Mouse (Mus musculus) G1E (cell line): ENCODE results near the gene Coa6. TPM values are rescaled to one million over a fixed set of nuclear protein-coding genes. Genes with fewer than 3 reads are reported as not detected.
"Not testable (repeated sequence)": the region's sequence is repeated elsewhere in the genome, so short reads cannot be mapped to it uniquely, and the experiment has no call there.

Experiments used
- ATAC-seq: 2 replicates; pipeline ENCODE4 v1.8.0; 2016; ENCODE audit warnings: mild to moderate bottlenecking; ENCODE audit not compliant: insufficient number of reproducible peaks, poor library complexity, low FRiP score, severe bottlenecking; ENCODE audit errors: extremely low read depth
- DNase-seq: peaks from one replicate; pipeline ENCODE4 v3.0.0; 2012; ENCODE audit warnings: low spot score
- H3K27me3 ChIP-seq: 2 replicates; pipeline ENCODE4 v1.6.1; 2012; ENCODE audit warnings: mild to moderate bottlenecking, low read length, inconsistent platforms; ENCODE audit not compliant: insufficient read depth
- H3K36me3 ChIP-seq: replicated peaks from 2 replicates; pipeline ENCODE3; 2012; ENCODE audit warnings: mild to moderate bottlenecking, inconsistent platforms
- H3K4me1 ChIP-seq: 2 replicates; pipeline ENCODE4 v1.6.1; 2012; ENCODE audit warnings: low read depth, low read length, inconsistent platforms, mixed read lengths; ENCODE audit not compliant: insufficient read depth
- H3K4me3 ChIP-seq: 2 replicates; pipeline ENCODE4 v1.5.1; 2012; ENCODE audit warnings: low read depth, mild to moderate bottlenecking, inconsistent platforms, low read length, moderate library complexity, mixed read lengths
- H3K9me3 ChIP-seq: replicated peaks from 2 replicates; pipeline ENCODE4 v1.6.1; 2012; ENCODE audit warnings: inconsistent platforms
- CTCF ChIP-seq: IDR thresholded peaks from 2 replicates; pipeline ENCODE4 v1.5.1; 2012; ENCODE audit warnings: low read depth, low read length, inconsistent platforms, mixed read lengths
- GATA1 ChIP-seq: IDR thresholded peaks from 2 replicates; pipeline ENCODE4 v1.6.1; 2012; ENCODE audit warnings: borderline replicate concordance, low read length, inconsistent platforms, mixed read lengths
- GATA2 ChIP-seq: IDR thresholded peaks from 2 replicates; pipeline ENCODE4 v1.6.1; 2012; ENCODE audit warnings: low read depth, low read length, inconsistent platforms, borderline replicate concordance
- POLR2AphosphoS5 ChIP-seq: IDR thresholded peaks from 2 replicates; pipeline ENCODE4 v1.6.1; 2012; ENCODE audit warnings: low read depth, low read length, inconsistent platforms; ENCODE audit not compliant: insufficient replicate concordance
- TAL1 ChIP-seq: conservative IDR thresholded peaks from 2 replicates; pipeline ENCODE4 v1.6.1; 2012; ENCODE audit warnings: low read depth, low read length, inconsistent platforms, mixed read lengths
- polyA plus RNA-seq: library from polyadenylated mRNA; stranded (reverse); fragments of >175 nt; gene quantifications from 2 replicates; pipeline ENCODE4 v1.2.3, GENCODE M21; 2012
- total RNA-seq, 2 experiments: library from RNA; stranded (forward) in 1 of 2; stranded (reverse) in 1 of 2; fragments of 200-1000 nt in 1 of 2; fragments of >200 nt in 1 of 2; fragmentation: Nextera tagmentation in 1 of 2; gene quantifications; 2 replicates each; pipeline ENCODE4 v1.2.3; 2014 to 2017

The Coa6 gene
- total and polyA plus RNA-seq, 3 experiments, result 21.3 to 81.2 (median 44.1) TPM

GRCm38 (mm10) chr8:126391541-126391940 is 30.8 kb upstream of the Coa6 start:
- Histone ChIP-seq H3K36me3 (no peaks in the 10 kb centered on the region), H3K4me1 (no peaks in the 10 kb centered on the region), H3K9me3 (peaks cover 19% of the 10 kb centered on the region), H3K4me3 (no peak overlapping the region), H3K27me3 (no peaks in the 10 kb centered on the region)
- ATAC-seq, result no peak
- no peak for DNase-seq
- no peak for TF ChIP-seq CTCF
- no peak for TF ChIP-seq TAL1
- TF ChIP-seq GATA2, result no peak
- TF ChIP-seq GATA1, result no peak
- TF ChIP-seq POLR2AphosphoS5, result no peak

- Histone ChIP-seq H3K27me3 (no peaks in the 10 kb centered on the region), H3K4me1 (no peaks in the 10 kb centered on the region), H3K36me3 (no peaks in the 10 kb centered on the region), H3K4me3 (no peak overlapping the region), H3K9me3 (peaks cover 11% of the 10 kb centered on the region)
- TF ChIP-seq GATA1 (no peak), CTCF (no peak), GATA2 (no peak), TAL1 (no peak), POLR2AphosphoS5 (no peak)
- DNase-seq, result no peak
- ATAC-seq, result no peak
These were observed 26.9 kb upstream of the Coa6 start for GRCm38 (mm10) chr8:126395386-126395785.

GRCm38 (mm10) chr8:126395917-126396316 is 26.4 kb upstream of the Coa6 start:
- Histone ChIP-seq H3K4me3 (no peak overlapping the region), H3K36me3 (no peaks in the 10 kb centered on the region), H3K27me3 (no peaks in the 10 kb centered on the region), H3K4me1 (no peaks in the 10 kb centered on the region), H3K9me3 (peaks cover 11% of the 10 kb centered on the region)
- DNase-seq (no peak), ATAC-seq (no peak)
- TF ChIP-seq TAL1, result no peak
- TF ChIP-seq POLR2AphosphoS5, result no peak
- no peak for TF ChIP-seq CTCF
- no peak for TF ChIP-seq GATA2
- no peak for TF ChIP-seq GATA1

- H3K27me3 ChIP-seq, result no peaks in the 10 kb centered on the region
- no peaks in the 10 kb centered on the region for H3K36me3 ChIP-seq
- TF ChIP-seq GATA2 (no peak), TAL1 (no peak), POLR2AphosphoS5 (no peak), CTCF (no peak), GATA1 (no peak)
- H3K9me3 ChIP-seq, result peaks cover 9% of the 10 kb centered on the region
- H3K4me1 ChIP-seq, result no peaks in the 10 kb centered on the region
- no peak overlapping the region for H3K4me3 ChIP-seq
- ATAC-seq, result no peak
- DNase-seq, result no peak
These were observed 24.0 kb upstream of the Coa6 start for GRCm38 (mm10) chr8:126398349-126398748.

- H3K4me3 ChIP-seq, H3K27me3 ChIP-seq, H3K4me1 ChIP-seq, H3K36me3 ChIP-seq, H3K9me3 ChIP-seq: not testable (repeated sequence)
- peak; percentile 8 for DNase-seq
- ATAC-seq, result peak; percentile 8; the same call in 1 of the 2 replicates
These were observed 17.8 kb upstream of the Coa6 start for GRCm38 (mm10) chr8:126404550-126404949.

- DNase-seq (no peak), ATAC-seq (no peak)
- TF ChIP-seq POLR2AphosphoS5, result no peak
- TF ChIP-seq CTCF, result no peak
- no peak for TF ChIP-seq GATA1
- no peak for TF ChIP-seq GATA2
- no peak for TF ChIP-seq TAL1
- Histone ChIP-seq H3K4me1 (no peaks in the 10 kb centered on the region), H3K36me3 (no peaks in the 10 kb centered on the region), H3K9me3 (no peaks in the 10 kb centered on the region), H3K4me3 (no peak overlapping the region), H3K27me3 (no peaks in the 10 kb centered on the region)
These were observed 17.3 kb upstream of the Coa6 start for GRCm38 (mm10) chr8:126405030-126405429.

- Histone ChIP-seq H3K36me3 (peaks cover 26% of the 10 kb centered on the region), H3K27me3 (no peaks in the 10 kb centered on the region), H3K9me3 (no peaks in the 10 kb centered on the region), H3K4me1 (peaks cover 24% of the 10 kb centered on the region), H3K4me3 (no peak overlapping the region)
- TF ChIP-seq GATA2 (no peak), TAL1 (no peak), GATA1 (no peak), CTCF (no peak), POLR2AphosphoS5 (no peak)
- peak; percentile 17 for DNase-seq
- ATAC-seq, result peak; percentile 62
These were observed 1.5 kb upstream of the Coa6 start for GRCm38 (mm10) chr8:126420834-126421233.
